Mouse (Mus musculus) forebrain, embryonic 14.5 days (tissue): ENCODE results near the gene Traf3ip3. TPM values are rescaled to one million over a fixed set of nuclear protein-coding genes. Genes with fewer than 3 reads are reported as not detected.

Experiments
- ATAC-seq: fragments of 200-750 bp; cut with Nextera tagmentation; 2 replicates; pipeline ENCODE4 v1.8.0; 2017; ENCODE audit warnings: mild to moderate bottlenecking, moderate library complexity
- DNase-seq: peaks from one replicate; pipeline ENCODE4 v3.0.0-alpha.2; 2015; ENCODE audit warnings: low spot score
- H3K27ac ChIP-seq: fragments of 300-500 bp; sonication (generic); 2 replicates; pipeline ENCODE4 v1.5.1; 2014; ENCODE audit warnings: low read depth, mild to moderate bottlenecking, control low read depth, low read length, moderate library complexity
- H3K27me3 ChIP-seq: fragments of 300-500 bp; sonication (generic); replicated peaks from 2 replicates; pipeline ENCODE4 v1.6.1; 2014; ENCODE audit warnings: low read length, control low read depth, mixed read lengths; ENCODE audit not compliant: control insufficient read depth, insufficient read depth
- H3K36me3 ChIP-seq: fragments of 300-500 bp; sonication (generic); 2 replicates; pipeline ENCODE4 v1.6.1; 2014; ENCODE audit warnings: low read length, control low read depth; ENCODE audit not compliant: control insufficient read depth, insufficient read depth
- H3K4me1 ChIP-seq: fragments of 300-500 bp; sonication (generic); 2 replicates; pipeline ENCODE4 v1.6.1; 2014; ENCODE audit warnings: antibody characterized with exemption, low read length, control low read depth; ENCODE audit not compliant: control insufficient read depth, insufficient read depth
- H3K4me2 ChIP-seq: fragments of 300-500 bp; sonication (generic); 2 replicates; pipeline ENCODE4 v1.6.1; 2014; ENCODE audit warnings: mild to moderate bottlenecking, control low read depth, low read length
- H3K4me3 ChIP-seq: fragments of 300-500 bp; sonication (generic); 2 replicates; pipeline ENCODE4 v1.5.1; 2014; ENCODE audit warnings: low read depth, low read length, control low read depth
- H3K9ac ChIP-seq: fragments of 300-500 bp; sonication (generic); 2 replicates; pipeline ENCODE4 v1.6.1; 2014; ENCODE audit warnings: mild to moderate bottlenecking, low read length, control low read depth, moderate library complexity
- H3K9me3 ChIP-seq: fragments of 300-500 bp; sonication (generic); replicated peaks from 2 replicates; pipeline ENCODE4 v1.6.1; 2016; ENCODE audit warnings: low read length, control low read depth, mixed read lengths; ENCODE audit not compliant: control insufficient read depth
- WGBS: fragments of 180-500 bp; shearing (Covaris S2); extraction: QIAGEN DNeasy Blood & Tissue Kit; methylation state at CpG from one replicate; pipeline ENCODE4 v1.1.7; 2014; 5-methylcytosine and 5-hydroxymethylcytosine counted together
- polyA plus RNA-seq: library from polyadenylated mRNA; unstranded; fragments of >200 nt; fragmentation: Nextera tagmentation; extraction: Ambion mirVana; gene quantifications from 2 replicates; pipeline ENCODE4 v1.2.1, GENCODE M21; 2014

Gene Traf3ip3
- polyA plus RNA-seq, 1 experiment from 2014 or later: 1.5 TPM

GRCm38 (mm10) chr1:193220408-193220807, 18.9 kb upstream of the Traf3ip3 start:
- H3K9me3 ChIP-seq: no peaks in the 10 kb centered on the region
- no peak overlapping the region for H3K4me2 ChIP-seq
- 76% methylated on average over 5 of the region's 5 CpGs for WGBS
- H3K4me1 ChIP-seq: no peaks in the 10 kb centered on the region
- no peak overlapping the region for H3K27ac ChIP-seq
- ATAC-seq (no peak), DNase-seq (no peak)
- no peaks in the 10 kb centered on the region for H3K36me3 ChIP-seq
- H3K27me3 ChIP-seq: no peaks in the 10 kb centered on the region
- no peak overlapping the region for H3K9ac ChIP-seq
- no peak overlapping the region for H3K4me3 ChIP-seq

DNA sequence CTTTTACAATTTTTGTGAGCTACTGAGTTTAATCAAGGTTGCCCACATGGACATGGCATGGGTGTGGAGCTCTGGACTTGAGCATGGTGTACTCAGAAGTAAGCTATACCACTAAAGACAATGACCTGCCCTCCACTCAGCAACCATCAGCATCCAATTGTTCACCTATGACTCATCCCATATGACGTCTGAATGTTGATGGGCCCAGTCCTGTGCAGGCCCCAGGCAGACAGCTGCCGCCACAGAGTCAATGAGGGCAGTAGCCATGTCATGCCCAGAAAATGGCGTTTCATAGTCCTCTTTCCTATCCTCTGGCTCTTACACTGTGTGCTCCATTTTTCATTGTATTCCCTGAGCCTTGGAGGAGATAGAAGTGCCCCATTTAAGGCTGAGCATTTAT, 14.5 kb upstream of the Traf3ip3 start:
- 72% methylated on average over 3 of the region's 3 CpGs for WGBS

GRCm38 (mm10) chr1:193214053-193214452, 12.6 kb upstream of the Traf3ip3 start:
- Histone ChIP-seq H3K9ac (no peak overlapping the region), H3K4me1 (no peaks in the 10 kb centered on the region), H3K4me3 (no peak overlapping the region), H3K4me2 (no peak overlapping the region), H3K27me3 (no peaks in the 10 kb centered on the region), H3K27ac (no peak overlapping the region), H3K36me3 (no peaks in the 10 kb centered on the region), H3K9me3 (no peaks in the 10 kb centered on the region)
- DNase-seq (no peak), ATAC-seq (no peak)
- WGBS: 82% methylated on average over 5 of the region's 5 CpGs

More for the DNA sequence above, 14.5 kb upstream of the Traf3ip3 start:
- H3K4me2 ChIP-seq: no peak overlapping the region
- H3K9ac ChIP-seq: no peak overlapping the region
- no peak for ATAC-seq
- H3K4me3 ChIP-seq: no peak overlapping the region
- H3K36me3 ChIP-seq: no peaks in the 10 kb centered on the region
- H3K27me3 ChIP-seq: no peaks in the 10 kb centered on the region
- no peak overlapping the region for H3K27ac ChIP-seq
- DNase-seq: no peak
- H3K9me3 ChIP-seq: no peaks in the 10 kb centered on the region
- no peaks in the 10 kb centered on the region for H3K4me1 ChIP-seq

- Histone ChIP-seq H3K27me3 (no peaks in the 10 kb centered on the region), H3K9ac (no peak overlapping the region), H3K27ac (no peak overlapping the region), H3K4me2 (no peak overlapping the region), H3K36me3 (no peaks in the 10 kb centered on the region), H3K4me1 (no peaks in the 10 kb centered on the region), H3K9me3 (no peaks in the 10 kb centered on the region), H3K4me3 (no peak overlapping the region)
- no peak for DNase-seq
- no peak for ATAC-seq
- 76% methylated on average over 5 of the region's 5 CpGs for WGBS
Measured at GRCm38 (mm10) chr1:193211371-193211770, 9.9 kb upstream of the Traf3ip3 start.

- H3K9me3 ChIP-seq: no peaks in the 10 kb centered on the region
- no peak overlapping the region for H3K4me2 ChIP-seq
- H3K9ac ChIP-seq: no peak overlapping the region
- H3K27me3 ChIP-seq: no peaks in the 10 kb centered on the region
- no peaks in the 10 kb centered on the region for H3K36me3 ChIP-seq
- H3K4me3 ChIP-seq: no peak overlapping the region
- no peak for ATAC-seq
- H3K27ac ChIP-seq: no peak overlapping the region
- WGBS: 31% methylated on average over 2 of the region's 2 CpGs
- H3K4me1 ChIP-seq: no peaks in the 10 kb centered on the region
- peak; percentile 22 for DNase-seq
Measured at GRCm38 (mm10) chr1:193208178-193208577, 6.7 kb upstream of the Traf3ip3 start.

DNA sequence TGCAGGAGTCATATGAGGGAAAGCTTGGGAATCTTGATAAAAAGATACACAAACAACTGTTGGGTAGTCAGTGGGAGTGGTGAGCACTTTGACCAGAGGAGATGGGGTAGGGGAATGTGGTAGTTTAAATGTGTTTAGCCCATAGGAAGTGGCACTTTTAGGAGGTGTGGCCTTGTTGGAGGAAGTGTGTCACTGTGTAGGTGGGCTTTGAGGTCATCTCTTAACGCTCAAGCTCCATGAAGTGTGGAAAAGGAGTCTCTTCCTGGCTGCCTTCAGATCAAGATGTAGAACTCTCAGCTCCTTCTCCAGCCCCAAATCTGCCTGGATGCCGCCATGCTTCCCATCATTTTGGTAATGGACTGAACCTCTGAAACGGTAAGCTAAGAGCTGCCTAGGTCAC, 6.0 kb upstream of the Traf3ip3 start, which contains the start of gene Lamb3:
Gene Lamb3 (plus strand): TSS at position 197 of the 400 bp plus-strand sequence.
- Histone ChIP-seq H3K9ac (no peak within 1 kb of the TSS), H3K4me2 (no peak within 1 kb of the TSS), H3K4me3 (no peak within 1 kb of the TSS), H3K36me3 (no peaks in the 10 kb centered on the region), H3K9me3 (no peaks in the 10 kb centered on the region), H3K27me3 (no peaks in the 10 kb centered on the region), H3K4me1 (no peaks in the 10 kb centered on the region), H3K27ac (no peak within 1 kb of the TSS)
- ATAC-seq: no peak
- no peak for DNase-seq
- WGBS: 88% methylated on average over 3 of the region's 3 CpGs

DNA sequence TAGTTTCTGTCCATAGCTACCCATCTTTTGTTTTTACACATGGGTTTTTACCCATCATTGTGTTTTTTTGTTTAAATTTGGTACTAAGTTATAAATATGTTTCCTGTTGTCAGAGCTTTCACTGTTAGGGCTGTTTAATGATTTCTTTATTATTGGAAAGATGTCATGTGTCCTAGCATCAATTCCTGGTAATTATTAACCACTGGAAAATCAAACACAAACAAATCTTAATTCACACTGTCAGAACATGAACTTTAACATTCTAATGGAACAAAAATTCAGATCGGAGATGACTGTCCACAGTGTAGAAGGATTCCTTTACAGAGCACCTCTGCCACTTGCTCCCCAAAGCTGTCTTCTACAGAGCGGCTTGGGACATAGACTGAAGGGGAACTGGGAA, 3.9 kb upstream of the Traf3ip3 start:
- Histone ChIP-seq H3K4me2 (no peak overlapping the region), H3K27me3 (no peaks in the 10 kb centered on the region), H3K36me3 (no peaks in the 10 kb centered on the region), H3K4me3 (no peak overlapping the region), H3K9ac (no peak overlapping the region), H3K4me1 (no peaks in the 10 kb centered on the region), H3K27ac (no peak overlapping the region), H3K9me3 (no peaks in the 10 kb centered on the region)
- ATAC-seq: no peak
- WGBS: 97% methylated on average over 2 of the region's 2 CpGs
- no peak for DNase-seq

DNA sequence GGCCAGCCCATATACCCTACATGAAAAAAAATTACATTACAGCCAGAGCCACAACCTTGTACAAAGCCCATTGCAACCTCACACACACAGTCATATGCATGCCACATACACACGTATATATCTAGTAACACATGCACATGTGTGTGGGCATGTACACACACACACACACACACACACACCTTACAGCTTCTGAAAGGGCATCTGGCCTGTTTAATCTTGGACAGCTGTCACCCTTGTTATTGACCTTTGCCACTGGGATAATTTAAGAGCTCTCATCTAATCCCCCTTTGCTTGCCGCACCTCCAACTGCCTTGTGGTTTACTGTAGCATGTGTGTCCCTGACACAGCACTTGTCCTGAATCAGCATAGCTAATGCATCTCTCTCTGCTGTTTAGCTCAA, 2.3 kb upstream of the Traf3ip3 start:
- Histone ChIP-seq H3K9me3 (no peaks in the 10 kb centered on the region), H3K27me3 (no peaks in the 10 kb centered on the region), H3K36me3 (no peaks in the 10 kb centered on the region), H3K4me3 (no peak overlapping the region), H3K4me1 (no peaks in the 10 kb centered on the region), H3K4me2 (no peak overlapping the region), H3K9ac (no peak overlapping the region), H3K27ac (no peak overlapping the region)
- ATAC-seq: no peak
- no peak for DNase-seq
- 90% methylated on average over 2 of the region's 2 CpGs for whole genome bisulfite sequencing

GRCm38 (mm10) chr1:193200640-193201382, 692 bp downstream of the Traf3ip3 start:
- Histone ChIP-seq H3K4me1 (no peaks in the 10 kb centered on the region), H3K9ac (no peak overlapping the region), H3K9me3 (no peaks in the 10 kb centered on the region), H3K27me3 (no peaks in the 10 kb centered on the region), H3K4me3 (no peak overlapping the region), H3K27ac (no peak overlapping the region), H3K4me2 (no peak overlapping the region), H3K36me3 (no peaks in the 10 kb centered on the region)
- ATAC-seq (no peak), DNase-seq (no peak)
- WGBS: 89% methylated on average over 8 of the region's 8 CpGs
